Mouse (Mus musculus): ENCODE results near the gene Cenpn. TPM values are rescaled to one million over a fixed set of nuclear protein-coding genes. Genes with fewer than 3 reads are reported as not detected.

Gene Cenpn
- polyA plus RNA-seq (2012; fragmentation: generic; extraction: Trizol), result 22.0 TPM
- long read RNA-seq, experiment 1, transcript Cenpn-201 (12 exons, 1,768 nt), result major isoform, 7 of 14 reads
- long read RNA-seq, experiment 1, partial matches to known transcripts, result 2 of 14 reads
- long read RNA-seq, experiment 1, other reads (novel, unspliced or antisense), result 5 of 14 reads
- long read RNA-seq, experiment 2, transcript Cenpn-201 (12 exons, 1,768 nt), result major isoform, 72 of 84 reads
- long read RNA-seq, experiment 2, partial matches to known transcripts, result 1 of 84 reads
- long read RNA-seq, experiment 2, other reads (novel, unspliced or antisense), result 11 of 84 reads

GRCm38 (mm10) chr8:116921337-116922059, at the start of gene Cenpn, which contains the start of gene Cmc2:
Gene Cenpn (plus strand): TSS chr8:116921730.
Gene Cmc2 (minus strand): TSS chr8:116921455.
- peaks cover 5% of the 10 kb centered on the region for H3K79me3 ChIP-seq (ENCODE audit: low read depth)
- peaks cover 12% of the 10 kb centered on the region for H3K36me3 ChIP-seq (ENCODE audit: control insufficient read depth, insufficient read depth)
- no peaks in the 10 kb centered on the region for H3K27me3 ChIP-seq (ENCODE audit: control insufficient read depth, insufficient read depth, insufficient read length)
- H3K79me2 ChIP-seq (ENCODE audit: control insufficient read depth, insufficient read depth), result peaks cover 27% of the 10 kb centered on the region
- H3ac ChIP-seq (ENCODE audit: control insufficient read depth, insufficient read length, low read depth), result peak within 1 kb of the TSS; percentile 97
- peak within 1 kb of the TSS; percentile 51 for H3K4me3 ChIP-seq (ENCODE audit: insufficient read depth, poor library complexity, severe bottlenecking)
- TF ChIP-seq USF1 (IDR thresholded peaks at IDR 0.05; ENCODE audit: low read depth) (no peak), MAX (IDR thresholded peaks at IDR 0.05) (peak; percentile 9)

GRCm38 (mm10) chr8:116872761-116873342, 48.7 kb upstream of the Cenpn start:
- Histone ChIP-seq H3K79me2 (ENCODE audit: control insufficient read depth, insufficient read depth) (no peaks in the 10 kb centered on the region), H3K36me3 (ENCODE audit: control insufficient read depth, insufficient read depth) (no peaks in the 10 kb centered on the region), H3ac (ENCODE audit: control insufficient read depth, insufficient read length, low read depth) (no peak overlapping the region), H3K4me3 (ENCODE audit: insufficient read depth, poor library complexity, severe bottlenecking) (no peak overlapping the region), H3K79me3 (ENCODE audit: low read depth) (no peaks in the 10 kb centered on the region), H3K27me3 (ENCODE audit: control insufficient read depth, insufficient read depth, insufficient read length) (no peaks in the 10 kb centered on the region)
- no peak for TF ChIP-seq USF1 (IDR thresholded peaks at IDR 0.05; ENCODE audit: low read depth)
- TF ChIP-seq FOSL1 (IDR thresholded peaks at IDR 0.05; ENCODE audit: insufficient read depth, low read length, poor library complexity, severe bottlenecking), result no peak
- no peak for TF ChIP-seq CEBPB (IDR thresholded peaks at IDR 0.05; ENCODE audit: low read depth)
- TF ChIP-seq CTCF (IDR thresholded peaks at IDR 0.05; ENCODE audit: control insufficient read depth, insufficient read depth, insufficient read length), result no peak
- TF ChIP-seq MAX (IDR thresholded peaks at IDR 0.05), result no peak
- no peak for TF ChIP-seq MYOG (IDR thresholded peaks at IDR 0.05; ENCODE audit: control insufficient read depth, extremely low read depth, insufficient read length)
- TF ChIP-seq MYOD1 (IDR thresholded peaks at IDR 0.05; ENCODE audit: control insufficient read depth, insufficient read length, low read depth), result no peak

GRCm38 (mm10) chr8:116873586-116873985, 47.9 kb upstream of the Cenpn start:
- H3K79me2 ChIP-seq (ENCODE audit: control insufficient read depth, insufficient read depth), result no peaks in the 10 kb centered on the region
- H3ac ChIP-seq (ENCODE audit: control insufficient read depth, insufficient read length, low read depth), result no peak overlapping the region
- no peaks in the 10 kb centered on the region for H3K79me3 ChIP-seq (ENCODE audit: low read depth)
- no peak overlapping the region for H3K4me3 ChIP-seq (ENCODE audit: insufficient read depth, poor library complexity, severe bottlenecking)
- TF ChIP-seq CEBPB (IDR thresholded peaks at IDR 0.05; ENCODE audit: low read depth) (no peak), MYOD1 (IDR thresholded peaks at IDR 0.05; ENCODE audit: control insufficient read depth, insufficient read length, low read depth) (no peak), MAX (IDR thresholded peaks at IDR 0.05) (no peak), USF1 (IDR thresholded peaks at IDR 0.05; ENCODE audit: low read depth) (no peak), FOSL1 (IDR thresholded peaks at IDR 0.05; ENCODE audit: insufficient read depth, low read length, poor library complexity, severe bottlenecking) (no peak), MYOG (IDR thresholded peaks at IDR 0.05; ENCODE audit: control insufficient read depth, extremely low read depth, insufficient read length) (no peak), CTCF (IDR thresholded peaks at IDR 0.05; ENCODE audit: control insufficient read depth, insufficient read depth, insufficient read length) (no peak)
- H3K27me3 ChIP-seq (ENCODE audit: control insufficient read depth, insufficient read depth, insufficient read length), result no peaks in the 10 kb centered on the region
- no peaks in the 10 kb centered on the region for H3K36me3 ChIP-seq (ENCODE audit: control insufficient read depth, insufficient read depth)

GRCm38 (mm10) chr8:116873986-116874385, 47.5 kb upstream of the Cenpn start:
- H3K4me3 ChIP-seq (ENCODE audit: insufficient read depth, poor library complexity, severe bottlenecking), result no peak overlapping the region
- no peaks in the 10 kb centered on the region for H3K36me3 ChIP-seq (ENCODE audit: control insufficient read depth, insufficient read depth)

GRCm38 (mm10) chr8:116875798-116876450, 45.6 kb upstream of the Cenpn start:
- H3K4me3 ChIP-seq (ENCODE audit: insufficient read depth, poor library complexity, severe bottlenecking), result no peak overlapping the region
- H3K79me2 ChIP-seq (ENCODE audit: control insufficient read depth, insufficient read depth), result no peaks in the 10 kb centered on the region
- H3K36me3 ChIP-seq (ENCODE audit: control insufficient read depth, insufficient read depth), result no peaks in the 10 kb centered on the region
- H3K27me3 ChIP-seq (ENCODE audit: control insufficient read depth, insufficient read depth, insufficient read length), result no peaks in the 10 kb centered on the region
- H3ac ChIP-seq (ENCODE audit: control insufficient read depth, insufficient read length, low read depth), result no peak overlapping the region
- TF ChIP-seq CEBPB (IDR thresholded peaks at IDR 0.05; ENCODE audit: low read depth) (no peak), FOSL1 (IDR thresholded peaks at IDR 0.05; ENCODE audit: insufficient read depth, low read length, poor library complexity, severe bottlenecking) (no peak), MYOD1 (IDR thresholded peaks at IDR 0.05; ENCODE audit: control insufficient read depth, insufficient read length, low read depth) (no peak), CTCF (IDR thresholded peaks at IDR 0.05; ENCODE audit: control insufficient read depth, insufficient read depth, insufficient read length) (no peak), MYOG (IDR thresholded peaks at IDR 0.05; ENCODE audit: control insufficient read depth, extremely low read depth, insufficient read length) (no peak), MAX (IDR thresholded peaks at IDR 0.05) (no peak)
- no peaks in the 10 kb centered on the region for H3K79me3 ChIP-seq (ENCODE audit: low read depth)

More at GRCm38 (mm10) chr8:116873986-116874385, 47.5 kb upstream of the Cenpn start:
- Histone ChIP-seq H3K27me3 (ENCODE audit: control insufficient read depth, insufficient read depth, insufficient read length) (no peaks in the 10 kb centered on the region), H3ac (ENCODE audit: control insufficient read depth, insufficient read length, low read depth) (no peak overlapping the region), H3K79me2 (ENCODE audit: control insufficient read depth, insufficient read depth) (no peaks in the 10 kb centered on the region), H3K79me3 (ENCODE audit: low read depth) (no peaks in the 10 kb centered on the region)
- TF ChIP-seq FOSL1 (IDR thresholded peaks at IDR 0.05; ENCODE audit: insufficient read depth, low read length, poor library complexity, severe bottlenecking), result no peak
- no peak for TF ChIP-seq USF1 (IDR thresholded peaks at IDR 0.05; ENCODE audit: low read depth)
- TF ChIP-seq MYOD1 (IDR thresholded peaks at IDR 0.05; ENCODE audit: control insufficient read depth, insufficient read length, low read depth), result no peak
- TF ChIP-seq MYOG (IDR thresholded peaks at IDR 0.05; ENCODE audit: control insufficient read depth, extremely low read depth, insufficient read length), result no peak
- TF ChIP-seq CTCF (IDR thresholded peaks at IDR 0.05; ENCODE audit: control insufficient read depth, insufficient read depth, insufficient read length), result no peak
- no peak for TF ChIP-seq MAX (IDR thresholded peaks at IDR 0.05)
- no peak for TF ChIP-seq CEBPB (IDR thresholded peaks at IDR 0.05; ENCODE audit: low read depth)
